ENCODE assay signal across 9 mouse cellular contexts in genomic region chr19:10665499-10665898, GRCm38 (mm10). TPM values are rescaled to one million over a fixed set of nuclear protein-coding genes. Genes with fewer than 3 reads are reported as not detected.
A peak's percentile ranks its signal among the peaks of the same experiment; 100 is the strongest.
DNase-seq lines count a peak whose midpoint lies in the region; ATAC-seq lines count a peak whose summit lies in the region.
"Had no signal": no experiment of that assay in that cellular context is flagged by ENCODE, and none has a peak within 500 bp of the region (broad histone marks: within the 10 kb centered on the region; RNA-seq: fewer than 3 reads in every experiment).

No protein-coding gene starts in this region.

- H3K4me3 ChIP-seq in kidney, embryonic 15.5 days (replicated peaks): no peak overlapping the region
- H3K4me3 ChIP-seq in neural tube, embryonic 15.5 days (replicated peaks): no peak overlapping the region

- no peaks in the 10 kb centered on the region for H3K4me1 ChIP-seq in kidney, embryonic 15.5 days
- no peaks in the 10 kb centered on the region for H3K4me1 ChIP-seq in neural tube, embryonic 15.5 days

- H3K9ac ChIP-seq in kidney, embryonic 15.5 days: no peak overlapping the region
- no peak overlapping the region for H3K9ac ChIP-seq in neural tube, embryonic 15.5 days (replicated peaks)

- 12% methylated on average over 2 of the region's 2 CpGs for WGBS in kidney, embryonic 15.5 days
- WGBS in neural tube, embryonic 15.5 days: 12% methylated on average over 2 of the region's 2 CpGs

- no peaks in the 10 kb centered on the region for H3K36me3 ChIP-seq in kidney, embryonic 15.5 days
- H3K36me3 ChIP-seq in neural tube, embryonic 15.5 days: no peaks in the 10 kb centered on the region

- H3K9me3 ChIP-seq in kidney, embryonic 15.5 days (replicated peaks): no peaks in the 10 kb centered on the region
- no peaks in the 10 kb centered on the region for H3K9me3 ChIP-seq in neural tube, embryonic 15.5 days (replicated peaks)

- no peak overlapping the region for H3K4me2 ChIP-seq in kidney, embryonic 15.5 days
- H3K4me2 ChIP-seq in neural tube, embryonic 15.5 days: no peak overlapping the region

- no peak overlapping the region for H3K27ac ChIP-seq in kidney, embryonic 15.5 days
- H3K27ac ChIP-seq in neural tube, embryonic 15.5 days (replicated peaks): no peak overlapping the region

- peak; percentile 66; the same call in 1 of the 2 replicates for ATAC-seq in kidney, embryonic 15.5 days (replicated peaks; ENCODE audit: low FRiP score)
- peak; percentile 77 for ATAC-seq in neural tube, embryonic 15.5 days (ENCODE audit: low FRiP score)

- H3K27me3 ChIP-seq in kidney, embryonic 15.5 days: no peaks in the 10 kb centered on the region
- no peaks in the 10 kb centered on the region for H3K27me3 ChIP-seq in neural tube, embryonic 15.5 days (replicated peaks)

- intact Hi-C loops in gastrocnemius, postnatal 36 days (cut with DNase I): loop anchor here (5.0 kb wide), 1 partner anchor 42 kb away; no protein-coding TSS in a partner anchor

- peak; percentile 76 for DNase-seq in B cell, adult 2 months
- peak; percentile 87 for DNase-seq in NIH3T3 (ENCODE audit: low read depth)
- DNase-seq in cerebellum, postnatal 36 days: peak; percentile 73 to 81
- peak; percentile 49 to 59 for DNase-seq in gastrocnemius, postnatal 36 days
- DNase-seq in lung, adult 18-20 months: peak; percentile 24 to 27
- peak; percentile 75 for DNase-seq in thymus, postnatal 25 days

RNA-seq across cellular contexts. Expression of gene Pga5, which starts 12.4 kb away (rescaled TPM):
- total RNA-seq in gastrocnemius, postnatal 36 days (2021): not detected
- polyA plus RNA-seq in kidney, embryonic 15.5 days (2015; fragmentation: Nextera tagmentation; extraction: Ambion mirVana): not detected in 2 replicates
- polyA plus RNA-seq in neural tube, embryonic 15.5 days (2015; fragmentation: Nextera tagmentation; extraction: Ambion mirVana): not detected in 2 replicates
- total RNA-seq: gastrocnemius, adult 8-10 months had no signal

RNA-seq across cellular contexts. Expression of gene Vps37c, which starts 23.0 kb away (rescaled TPM):
- 10 to 100 TPM; 16.1 to 21.6 TPM for total RNA-seq in gastrocnemius, postnatal 36 days (2021)
- polyA plus RNA-seq in kidney, embryonic 15.5 days (2015; fragmentation: Nextera tagmentation; extraction: Ambion mirVana): 29.7 and 31.7 TPM in 2 replicates
- polyA plus RNA-seq in neural tube, embryonic 15.5 days (2015; fragmentation: Nextera tagmentation; extraction: Ambion mirVana): 28.7 and 30.3 TPM in 2 replicates

RNA-seq across cellular contexts. Expression of gene Vwce, which starts 31.5 kb away (rescaled TPM):
- not detected for total RNA-seq in gastrocnemius, postnatal 36 days (2021)
- polyA plus RNA-seq in kidney, embryonic 15.5 days (2015; fragmentation: Nextera tagmentation; extraction: Ambion mirVana): 3.0 and 3.2 TPM in 2 replicates
- 1.7 and 2.4 TPM in 2 replicates for polyA plus RNA-seq in neural tube, embryonic 15.5 days (2015; fragmentation: Nextera tagmentation; extraction: Ambion mirVana)
- total RNA-seq: gastrocnemius, adult 8-10 months had no signal

Comparison
In these comparisons a context has a peak if more than half of its experiments do, and no peak if none do; other contexts are left out.
1. DNase-seq: peak in every context shown above with its lines; median percentile 87 in NIH3T3; 77 in cerebellum, postnatal 36 days; 76 in B cell, adult 2 months; 75 in thymus, postnatal 25 days; 54 in gastrocnemius, postnatal 36 days; 26 in lung, adult 18-20 months.